Mouse (Mus musculus) C2C12 (cell line): ENCODE data around the gene Ly6f.

Source experiments
- CEBPB ChIP-seq: IDR thresholded peaks from one replicate; pipeline ENCODE4 v1.6.1; 2011; ENCODE audit warnings: low read depth, mild to moderate bottlenecking, control low read depth, moderate library complexity
- CTCF ChIP-seq: IDR thresholded peaks from one replicate; pipeline ENCODE4 v1.5.1; 2011; ENCODE audit not compliant: control insufficient read depth, insufficient read depth, insufficient read length
- MAX ChIP-seq: IDR thresholded peaks from one replicate; pipeline ENCODE4 v1.6.1; 2011; ENCODE audit warnings: mild to moderate bottlenecking, control low read depth
- USF1 ChIP-seq: IDR thresholded peaks from one replicate; pipeline ENCODE4 v1.6.1; 2011; ENCODE audit warnings: low read depth, mild to moderate bottlenecking, control low read depth, moderate library complexity

DNA sequence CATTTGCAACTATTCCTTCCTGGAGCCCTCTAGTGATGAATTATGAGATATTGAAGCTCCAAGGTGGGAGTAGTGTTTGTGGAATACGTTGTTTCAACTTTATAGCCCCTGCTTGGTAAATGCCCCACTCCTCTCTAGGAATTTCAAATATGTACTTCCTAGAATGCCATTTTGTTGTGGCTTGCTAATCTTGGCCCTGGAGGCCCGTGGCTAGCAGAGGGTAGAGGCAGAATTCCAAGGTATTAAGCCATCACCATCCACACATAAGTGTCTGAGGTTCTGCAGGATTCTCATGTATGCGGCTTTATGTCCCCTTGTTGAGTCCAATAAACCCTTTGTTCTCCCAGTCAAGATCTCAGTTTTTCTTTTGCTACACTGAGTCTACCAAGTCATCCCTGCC is 3.7 kb downstream of the Ly6f start:
- TF ChIP-seq MAX: no peak
- no peak for TF ChIP-seq CTCF
- TF ChIP-seq CEBPB: peak; percentile 44
- TF ChIP-seq USF1: no peak
